Mouse (Mus musculus): ENCODE measurements around the gene Cpsf4. TPM values are rescaled to one million over a fixed set of nuclear protein-coding genes. Genes with fewer than 3 reads are reported as not detected.
"Not testable (repeated sequence)": the region's sequence is repeated elsewhere in the genome, so short reads cannot be mapped to it uniquely, and the experiment has no call there.

Gene Cpsf4
- polyA plus RNA-seq (2015; fragmentation: Nextera tagmentation; extraction: Ambion mirVana): 25.9 and 26.5 TPM in 2 replicates

- peak; percentile 94 for ATAC-seq (replicated peaks; ENCODE audit: extremely low read depth, insufficient read depth, low FRiP score)
- Histone ChIP-seq H3K36me3 (ENCODE audit: control insufficient read depth, insufficient read depth) (peaks cover 6% of the 10 kb centered on the region), H3K9me3 (replicated peaks; ENCODE audit: control insufficient read depth, low read length) (no peaks in the 10 kb centered on the region), H3K4me3 (ENCODE audit: low read length) (peak within 1 kb of the TSS; percentile 85), H3K4me1 (ENCODE audit: control insufficient read depth, insufficient read depth, low read length) (peaks cover 18% of the 10 kb centered on the region), H3K27ac (ENCODE audit: low read length) (peak within 1 kb of the TSS; percentile 86), H3K27me3 (ENCODE audit: control insufficient read depth, insufficient read depth, low read length) (no peaks in the 10 kb centered on the region), H3K9ac (ENCODE audit: low read length) (peak within 1 kb of the TSS; percentile 93), H3K4me2 (ENCODE audit: low read depth, low read length) (peak within 1 kb of the TSS; percentile 80)
- under 1% methylated on average over 51 of the region's 51 CpGs for WGBS
Measured at GRCm38 (mm10) chr5:145166536-145167305, at the start of gene Cpsf4, which contains the start of gene Ptcd1. Gene Cpsf4 (plus strand): TSS chr5:145167213. Gene Ptcd1 (minus strand): TSS chr5:145167108.

- no peak overlapping the region for H3K9ac ChIP-seq (ENCODE audit: low read length)
- ATAC-seq (replicated peaks; ENCODE audit: extremely low read depth, insufficient read depth, low FRiP score): no peak
- no peak overlapping the region for H3K4me3 ChIP-seq (ENCODE audit: low read length)
- no peak overlapping the region for H3K4me2 ChIP-seq (ENCODE audit: low read depth, low read length)
- H3K9me3 ChIP-seq (replicated peaks; ENCODE audit: control insufficient read depth, low read length): no peaks in the 10 kb centered on the region
- H3K27me3 ChIP-seq (ENCODE audit: control insufficient read depth, insufficient read depth, low read length): no peaks in the 10 kb centered on the region
- H3K4me1 ChIP-seq (ENCODE audit: control insufficient read depth, insufficient read depth, low read length): peaks cover 12% of the 10 kb centered on the region
- peaks cover 12% of the 10 kb centered on the region for H3K36me3 ChIP-seq (ENCODE audit: control insufficient read depth, insufficient read depth)
- WGBS: 45% methylated on average over 6 of the region's 6 CpGs
- no peak overlapping the region for H3K27ac ChIP-seq (ENCODE audit: low read length)
Measured at GRCm38 (mm10) chr5:145118005-145118404, 49.0 kb upstream of the Cpsf4 start.

- Histone ChIP-seq H3K36me3 (ENCODE audit: control insufficient read depth, insufficient read depth) (peaks cover 17% of the 10 kb centered on the region), H3K9ac (ENCODE audit: low read length) (no peak overlapping the region), H3K4me1 (ENCODE audit: control insufficient read depth, insufficient read depth, low read length) (peaks cover 12% of the 10 kb centered on the region), H3K9me3 (replicated peaks; ENCODE audit: control insufficient read depth, low read length) (no peaks in the 10 kb centered on the region), H3K4me3 (ENCODE audit: low read length) (no peak overlapping the region), H3K27ac (ENCODE audit: low read length) (no peak overlapping the region), H3K27me3 (ENCODE audit: control insufficient read depth, insufficient read depth, low read length) (no peaks in the 10 kb centered on the region), H3K4me2 (ENCODE audit: low read depth, low read length) (no peak overlapping the region)
- no peak for ATAC-seq (replicated peaks; ENCODE audit: extremely low read depth, insufficient read depth, low FRiP score)
- 83% methylated on average over 5 of the region's 5 CpGs for WGBS
Measured at GRCm38 (mm10) chr5:145118461-145118860, 48.6 kb upstream of the Cpsf4 start.

GRCm38 (mm10) chr5:145119385-145119784, 47.6 kb upstream of the Cpsf4 start:
- no peaks in the 10 kb centered on the region for H3K9me3 ChIP-seq (replicated peaks; ENCODE audit: control insufficient read depth, low read length)
- no peak for ATAC-seq (replicated peaks; ENCODE audit: extremely low read depth, insufficient read depth, low FRiP score)
- H3K9ac ChIP-seq (ENCODE audit: low read length): no peak overlapping the region
- peaks cover 26% of the 10 kb centered on the region for H3K36me3 ChIP-seq (ENCODE audit: control insufficient read depth, insufficient read depth)
- H3K27me3 ChIP-seq (ENCODE audit: control insufficient read depth, insufficient read depth, low read length): no peaks in the 10 kb centered on the region
- H3K4me2 ChIP-seq (ENCODE audit: low read depth, low read length): no peak overlapping the region
- peaks cover 12% of the 10 kb centered on the region for H3K4me1 ChIP-seq (ENCODE audit: control insufficient read depth, insufficient read depth, low read length)
- H3K4me3 ChIP-seq (ENCODE audit: low read length): no peak overlapping the region
- H3K27ac ChIP-seq (ENCODE audit: low read length): no peak overlapping the region
- WGBS: 88% methylated on average over 2 of the region's 2 CpGs

GRCm38 (mm10) chr5:145120921-145121320, 46.1 kb upstream of the Cpsf4 start:
- no peak overlapping the region for H3K9ac ChIP-seq (ENCODE audit: low read length)
- H3K4me3 ChIP-seq (ENCODE audit: low read length): no peak overlapping the region
- no peaks in the 10 kb centered on the region for H3K9me3 ChIP-seq (replicated peaks; ENCODE audit: control insufficient read depth, low read length)
- H3K36me3 ChIP-seq (ENCODE audit: control insufficient read depth, insufficient read depth): peaks cover 35% of the 10 kb centered on the region
- no peak for ATAC-seq (replicated peaks; ENCODE audit: extremely low read depth, insufficient read depth, low FRiP score)
- no peaks in the 10 kb centered on the region for H3K27me3 ChIP-seq (ENCODE audit: control insufficient read depth, insufficient read depth, low read length)
- H3K4me2 ChIP-seq (ENCODE audit: low read depth, low read length): no peak overlapping the region
- H3K27ac ChIP-seq (ENCODE audit: low read length): no peak overlapping the region
- peaks cover 6% of the 10 kb centered on the region for H3K4me1 ChIP-seq (ENCODE audit: control insufficient read depth, insufficient read depth, low read length)
- WGBS: 54% methylated on average over 7 of the region's 7 CpGs

GRCm38 (mm10) chr5:145123396-145123795, 43.6 kb upstream of the Cpsf4 start:
- H3K27me3 ChIP-seq (ENCODE audit: control insufficient read depth, insufficient read depth, low read length): no peaks in the 10 kb centered on the region
- ATAC-seq (replicated peaks; ENCODE audit: extremely low read depth, insufficient read depth, low FRiP score): no peak
- H3K4me3 ChIP-seq (ENCODE audit: low read length): no peak overlapping the region
- no peaks in the 10 kb centered on the region for H3K9me3 ChIP-seq (replicated peaks; ENCODE audit: control insufficient read depth, low read length)
- H3K4me2 ChIP-seq (ENCODE audit: low read depth, low read length): no peak overlapping the region
- H3K4me1 ChIP-seq (ENCODE audit: control insufficient read depth, insufficient read depth, low read length): peaks cover 4% of the 10 kb centered on the region
- H3K9ac ChIP-seq (ENCODE audit: low read length): no peak overlapping the region
- H3K27ac ChIP-seq (ENCODE audit: low read length): no peak overlapping the region
- 92% methylated on average over 19 of the region's 19 CpGs for WGBS
- H3K36me3 ChIP-seq (ENCODE audit: control insufficient read depth, insufficient read depth): peaks cover 52% of the 10 kb centered on the region

- Histone ChIP-seq H3K9me3 (replicated peaks; ENCODE audit: control insufficient read depth, low read length) (no peaks in the 10 kb centered on the region), H3K9ac (ENCODE audit: low read length) (no peak overlapping the region), H3K4me1 (ENCODE audit: control insufficient read depth, insufficient read depth, low read length) (no peaks in the 10 kb centered on the region; the same call in 1 of the 2 replicates), H3K4me2 (ENCODE audit: low read depth, low read length) (no peak overlapping the region), H3K27me3 (ENCODE audit: control insufficient read depth, insufficient read depth, low read length) (no peaks in the 10 kb centered on the region), H3K4me3 (ENCODE audit: low read length) (no peak overlapping the region), H3K27ac (ENCODE audit: low read length) (no peak overlapping the region), H3K36me3 (ENCODE audit: control insufficient read depth, insufficient read depth) (peaks cover 69% of the 10 kb centered on the region)
- 90% methylated on average over 9 of the region's 9 CpGs for WGBS
- ATAC-seq (replicated peaks; ENCODE audit: extremely low read depth, insufficient read depth, low FRiP score): no peak
Measured at GRCm38 (mm10) chr5:145126580-145126979, 40.4 kb upstream of the Cpsf4 start.

GRCm38 (mm10) chr5:145129124-145129523, 37.9 kb upstream of the Cpsf4 start:
- no peak overlapping the region for H3K4me2 ChIP-seq (ENCODE audit: low read depth, low read length)
- no peaks in the 10 kb centered on the region for H3K9me3 ChIP-seq (replicated peaks; ENCODE audit: control insufficient read depth, low read length)
- WGBS: 80% methylated on average over 4 of the region's 4 CpGs
- H3K9ac ChIP-seq (ENCODE audit: low read length): no peak overlapping the region
- H3K36me3 ChIP-seq (ENCODE audit: control insufficient read depth, insufficient read depth): peaks cover 77% of the 10 kb centered on the region
- no peaks in the 10 kb centered on the region for H3K27me3 ChIP-seq (ENCODE audit: control insufficient read depth, insufficient read depth, low read length)
- no peaks in the 10 kb centered on the region for H3K4me1 ChIP-seq (ENCODE audit: control insufficient read depth, insufficient read depth, low read length)
- no peak overlapping the region for H3K4me3 ChIP-seq (ENCODE audit: low read length)
- H3K27ac ChIP-seq (ENCODE audit: low read length): no peak overlapping the region
- ATAC-seq (replicated peaks; ENCODE audit: extremely low read depth, insufficient read depth, low FRiP score): peak; percentile 29; the same call in 1 of the 2 replicates

GRCm38 (mm10) chr5:145129773-145130172, 37.2 kb upstream of the Cpsf4 start:
- H3K36me3 ChIP-seq (ENCODE audit: control insufficient read depth, insufficient read depth): peaks cover 80% of the 10 kb centered on the region
- not testable (repeated sequence) for H3K4me3 ChIP-seq (ENCODE audit: low read length); H3K9me3 ChIP-seq (replicated peaks; ENCODE audit: control insufficient read depth, low read length); H3K4me2 ChIP-seq (ENCODE audit: low read depth, low read length); H3K9ac ChIP-seq (ENCODE audit: low read length); ATAC-seq (replicated peaks; ENCODE audit: extremely low read depth, insufficient read depth, low FRiP score); H3K4me1 ChIP-seq (ENCODE audit: control insufficient read depth, insufficient read depth, low read length); H3K27me3 ChIP-seq (ENCODE audit: control insufficient read depth, insufficient read depth, low read length); H3K27ac ChIP-seq (ENCODE audit: low read length)
- WGBS: 56% methylated on average over 4 of the region's 6 CpGs
